Mouse (Mus musculus): ENCODE results near the gene Chchd5. TPM values are rescaled to one million over a fixed set of nuclear protein-coding genes. Genes with fewer than 3 reads are reported as not detected.
A peak's percentile ranks its signal among the peaks of the same experiment; 100 is the strongest.

Chchd5 gene
- total RNA-seq (2021) = 10 to 100 TPM; 15.9 to 21.3 TPM
- long read RNA-seq, experiment 1, transcript Chchd5-201 (4 exons, 1,325 nt) = major isoform, 8 of 10 reads
- long read RNA-seq, experiment 1, partial matches to known transcripts = 1 of 10 reads
- long read RNA-seq, experiment 1, other reads (novel, unspliced or antisense) = 0 of 10 reads
- long read RNA-seq, experiment 2, transcript Chchd5-201 (4 exons, 1,325 nt) = major isoform, 29 of 34 reads
- long read RNA-seq, experiment 2, partial matches to known transcripts = 0 of 34 reads
- long read RNA-seq, experiment 2, other reads (novel, unspliced or antisense) = 2 of 34 reads

DNA sequence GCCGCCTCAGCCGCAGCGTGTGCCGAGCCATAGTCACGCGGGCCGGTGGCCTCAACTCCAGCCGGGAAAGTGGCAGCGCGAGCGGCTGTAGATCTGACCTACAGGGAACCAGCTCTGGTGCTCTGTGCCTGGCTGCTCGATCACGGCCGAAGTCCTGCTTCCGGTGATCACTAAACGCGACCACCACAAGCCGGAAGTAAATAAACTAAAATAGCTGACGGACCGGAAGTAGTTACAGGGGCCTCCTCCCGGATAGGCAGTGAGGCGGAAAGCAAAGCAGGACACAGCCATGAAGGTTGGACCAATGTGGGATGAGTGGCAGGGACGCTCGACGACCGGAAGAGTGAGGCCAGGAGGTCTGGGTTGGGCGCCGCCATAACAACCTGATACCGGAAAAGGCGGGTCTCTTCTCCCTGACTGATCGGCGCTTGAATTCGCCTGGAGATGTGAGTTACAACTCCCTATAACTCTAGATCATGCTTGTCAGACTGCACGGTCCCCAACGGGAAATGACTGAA lies at the start of gene Chchd5:
Gene Chchd5, plus strand, starts transcription at position 289 of the 518 bp plus-strand sequence.
- DNase-seq (ENCODE audit: low spot score in 2 of 2) = peak; percentile 73 to 76

DNA sequence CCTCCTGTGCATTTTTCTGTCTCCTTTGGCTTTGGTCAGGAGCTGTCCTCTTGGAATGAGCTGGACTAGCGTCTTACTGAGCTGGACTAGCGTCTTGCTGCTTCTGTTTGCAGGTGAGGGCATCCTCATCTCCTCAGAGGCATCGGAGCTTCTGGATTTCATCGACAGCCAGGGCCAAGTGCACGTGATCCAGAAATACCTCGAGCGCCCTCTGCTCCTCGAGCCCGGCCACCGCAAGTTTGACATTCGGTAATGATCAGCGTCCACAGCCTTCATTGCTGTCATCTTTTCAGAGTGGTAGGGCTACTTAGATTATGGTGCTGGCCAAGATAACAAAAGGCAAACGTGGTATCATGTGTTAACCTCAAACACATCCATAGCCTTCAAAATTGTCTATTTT lies 48.4 kb upstream of the Chchd5 start:
- no peak for DNase-seq (ENCODE audit: low spot score in 2 of 2)

DNA sequence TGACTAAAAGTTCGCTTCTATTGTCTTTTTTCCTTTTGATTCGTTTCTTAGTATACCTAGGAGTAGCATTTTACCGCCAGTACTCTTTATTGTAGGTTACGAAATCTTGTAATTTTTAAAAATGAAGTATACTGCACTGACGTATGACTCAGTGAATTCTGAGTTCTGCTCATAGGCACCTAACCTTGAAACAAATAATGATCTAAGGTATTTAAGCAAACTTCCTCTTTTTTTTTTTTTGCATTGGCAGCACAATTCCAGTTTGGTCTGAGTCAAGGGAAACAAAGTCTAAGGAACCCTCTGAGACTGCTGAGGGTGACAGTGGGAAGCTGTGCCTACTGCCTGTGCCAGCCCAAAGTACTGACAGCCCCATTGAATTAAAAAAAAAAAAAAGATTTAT lies 46.0 kb upstream of the Chchd5 start:
- DNase-seq (ENCODE audit: low spot score in 2 of 2) = no peak

- DNase-seq (ENCODE audit: low spot score in 2 of 2) = peak in 1 of 2 experiments; percentile 46
Measured at GRCm38 (mm10) chr2:129084959-129085358, 44.5 kb upstream of the Chchd5 start.

- DNase-seq (ENCODE audit: low spot score in 2 of 2) = no peak
Measured at GRCm38 (mm10) chr2:129087520-129087919, 42.0 kb upstream of the Chchd5 start.

DNA sequence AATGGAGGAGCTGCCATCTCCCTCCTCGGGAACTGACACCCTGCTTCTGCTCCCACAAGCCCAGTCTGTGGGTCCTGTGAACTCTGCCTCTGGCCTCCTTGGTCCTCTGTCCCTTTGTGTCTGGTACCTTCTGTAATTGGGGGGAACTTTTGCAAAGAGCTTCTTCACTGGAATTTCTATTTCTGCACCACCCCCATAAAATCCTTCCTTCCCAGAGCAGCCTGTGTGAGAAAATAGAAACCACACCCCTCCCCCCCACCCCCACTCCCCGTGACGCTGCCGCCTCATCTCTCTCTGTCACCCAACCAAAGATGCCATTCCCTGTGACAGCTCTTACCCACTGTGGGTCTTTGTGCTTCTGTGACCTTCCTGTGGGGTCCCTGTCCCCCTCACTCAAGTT lies 39.1 kb upstream of the Chchd5 start:
- no peak for DNase-seq (ENCODE audit: low spot score in 2 of 2)

DNA sequence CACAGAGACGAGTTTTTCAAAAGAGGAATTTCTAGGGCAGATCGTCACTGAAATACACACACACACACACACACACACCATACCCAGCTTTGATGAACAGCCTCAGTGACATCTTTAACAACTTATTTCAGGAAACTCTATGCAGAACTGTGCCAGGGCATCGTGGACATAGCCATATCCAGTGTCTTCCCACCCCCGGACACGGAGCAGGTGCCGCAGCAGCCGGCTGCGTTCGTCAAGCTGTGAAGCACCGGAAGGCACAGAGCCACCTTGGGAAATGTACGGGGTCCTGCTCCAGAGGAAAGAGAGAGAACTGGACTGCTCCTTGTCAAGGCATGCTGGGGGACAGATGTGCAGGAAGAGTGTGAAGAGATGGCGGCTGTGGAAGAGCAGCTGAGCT lies 36.7 kb upstream of the Chchd5 start:
- DNase-seq (ENCODE audit: low spot score in 2 of 2) = no peak

GRCm38 (mm10) chr2:129093926-129094724 lies 35.4 kb upstream of the Chchd5 start:
- no peak for DNase-seq (ENCODE audit: low spot score in 2 of 2)

DNA sequence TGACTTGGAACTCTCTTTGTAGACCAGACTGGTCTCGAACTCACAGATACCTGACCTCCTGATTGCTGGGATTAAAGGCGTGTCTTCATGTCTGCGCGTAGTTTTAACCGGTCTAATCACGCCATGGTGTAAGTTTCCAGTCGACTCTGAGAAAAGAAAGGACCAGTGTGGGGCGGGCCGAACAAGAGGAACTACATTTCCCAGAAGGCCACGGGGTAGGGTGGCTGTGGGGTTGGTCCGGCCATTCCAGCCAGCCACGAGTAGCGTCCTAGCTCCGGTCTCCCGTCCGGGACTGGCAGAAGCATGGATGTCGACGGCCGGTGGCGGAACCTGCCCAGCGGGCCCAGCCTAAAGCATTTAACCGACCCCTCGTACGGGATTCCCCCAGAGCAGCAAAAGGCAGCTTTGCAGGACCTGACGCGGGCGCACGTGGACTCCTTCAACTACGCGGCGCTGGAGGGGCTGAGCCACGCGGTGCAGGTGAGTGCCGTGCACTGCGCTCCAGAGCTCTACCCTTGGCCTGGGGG lies 28.7 kb upstream of the Chchd5 start, which contains the start of gene Polr1b:
Gene Polr1b, plus strand, starts transcription at position 212 of the 527 bp plus-strand sequence.
- DNase-seq (ENCODE audit: low spot score in 2 of 2) = peak; percentile 83 to 84

DNA sequence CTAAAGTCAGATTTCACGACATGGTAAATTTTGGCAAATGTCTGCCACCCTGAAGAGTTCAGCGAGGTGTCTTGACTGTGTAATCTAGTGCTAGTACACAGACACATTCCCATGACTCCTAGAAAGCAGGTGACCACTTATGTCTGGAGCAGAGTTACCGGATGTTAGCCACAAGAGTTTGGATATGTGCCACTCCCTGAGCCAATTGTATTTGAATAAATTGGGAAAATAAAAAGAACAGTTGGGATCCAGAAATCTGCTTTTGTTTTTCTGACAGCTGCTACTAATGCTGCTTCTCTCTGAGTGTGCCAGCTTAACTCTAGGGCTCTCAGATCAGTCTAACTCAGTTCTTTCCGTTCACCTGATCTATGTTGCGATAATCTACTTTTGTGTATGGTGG lies 16.6 kb upstream of the Chchd5 start:
- no peak for DNase-seq (ENCODE audit: low spot score in 2 of 2)

DNA sequence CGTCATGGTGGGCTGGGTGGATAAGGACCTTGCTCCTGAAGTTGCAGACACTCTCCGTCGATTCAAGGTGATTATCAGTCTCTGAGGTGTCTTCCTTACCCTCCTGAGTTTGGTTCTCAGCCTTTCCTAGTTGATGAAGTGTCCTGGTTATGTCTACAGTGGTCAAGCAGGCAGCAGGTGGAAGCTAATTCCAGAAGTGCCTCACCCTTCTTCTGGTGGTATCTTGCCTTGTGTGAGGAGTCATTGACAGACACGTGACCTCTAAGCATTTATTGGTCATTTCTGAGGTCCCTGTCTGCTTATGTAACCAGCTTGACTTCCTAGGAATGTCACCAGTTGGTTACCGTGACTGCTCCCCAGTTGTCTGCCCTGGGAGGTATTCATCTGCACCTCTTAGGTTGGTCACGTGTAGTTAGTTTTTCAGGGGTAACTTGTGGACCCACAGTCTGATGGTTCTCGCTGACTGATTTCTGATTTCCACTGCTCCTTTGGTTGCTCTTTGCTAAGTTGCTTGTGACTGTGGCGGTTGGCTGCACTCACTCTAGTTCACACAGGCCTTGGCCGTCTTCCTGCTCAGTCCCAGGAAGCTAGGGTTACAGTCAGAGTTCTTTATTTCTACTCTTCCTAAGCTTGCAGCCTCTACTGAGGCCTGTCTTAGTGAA lies 13.7 kb upstream of the Chchd5 start:
- DNase-seq (ENCODE audit: low spot score in 2 of 2) = no peak

DNA sequence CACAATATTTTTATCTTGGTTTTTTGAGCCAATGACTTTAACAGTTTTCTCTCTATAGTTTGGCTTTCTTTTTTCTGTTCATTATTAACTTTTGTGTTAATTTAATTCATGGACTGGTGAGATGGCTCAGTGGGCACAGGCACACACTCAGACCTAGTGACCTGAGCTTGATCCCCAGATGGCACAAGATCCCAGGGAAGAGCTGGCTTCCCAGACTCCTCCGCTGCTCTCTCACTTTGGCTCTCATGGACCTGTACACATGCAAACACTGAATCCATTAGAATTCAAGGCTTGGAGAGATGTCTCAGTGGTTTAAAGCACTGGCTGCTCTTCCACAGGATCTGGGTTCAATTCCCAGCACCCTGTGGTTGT lies 13.1 kb upstream of the Chchd5 start:
- DNase-seq (ENCODE audit: low spot score in 2 of 2) = no peak

- DNase-seq (ENCODE audit: low spot score in 2 of 2) = no peak
Measured at GRCm38 (mm10) chr2:129118061-129118460, 11.4 kb upstream of the Chchd5 start.

GRCm38 (mm10) chr2:129121986-129122385 lies 7.5 kb upstream of the Chchd5 start:
- no peak for DNase-seq (ENCODE audit: low spot score in 2 of 2)

- peak; percentile 27 to 30 for DNase-seq (ENCODE audit: low spot score in 2 of 2)
Measured at GRCm38 (mm10) chr2:129129987-129130545, 566 bp downstream of the Chchd5 start.

DNA sequence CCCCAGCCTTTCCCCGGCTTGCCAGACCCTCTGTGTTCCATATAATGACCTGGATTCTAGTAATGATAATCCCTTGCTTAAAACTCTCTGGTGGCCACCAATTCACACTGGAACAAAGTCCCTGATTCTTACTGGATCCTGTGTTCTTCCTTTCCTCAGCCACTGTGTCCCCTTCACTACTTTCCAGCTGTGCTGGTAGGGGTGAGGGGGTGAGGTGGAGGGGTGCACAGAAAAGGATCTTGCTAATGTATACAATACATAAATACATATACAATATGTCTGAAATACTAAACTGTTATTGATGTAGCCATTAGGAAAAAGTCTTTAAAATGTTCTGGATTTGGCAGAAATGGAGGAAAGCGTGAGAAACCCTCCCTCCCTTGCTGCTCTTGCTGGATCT lies 1.3 kb downstream of the Chchd5 start:
- no peak for DNase-seq (ENCODE audit: low spot score in 2 of 2)

- DNase-seq (ENCODE audit: low spot score in 2 of 2) = no peak
Measured at GRCm38 (mm10) chr2:129132231-129132630, 2.7 kb downstream of the Chchd5 start.

GRCm38 (mm10) chr2:129133006-129133805 lies 3.7 kb downstream of the Chchd5 start:
- peak; percentile 43 to 68 for DNase-seq (ENCODE audit: low spot score in 2 of 2)

DNA sequence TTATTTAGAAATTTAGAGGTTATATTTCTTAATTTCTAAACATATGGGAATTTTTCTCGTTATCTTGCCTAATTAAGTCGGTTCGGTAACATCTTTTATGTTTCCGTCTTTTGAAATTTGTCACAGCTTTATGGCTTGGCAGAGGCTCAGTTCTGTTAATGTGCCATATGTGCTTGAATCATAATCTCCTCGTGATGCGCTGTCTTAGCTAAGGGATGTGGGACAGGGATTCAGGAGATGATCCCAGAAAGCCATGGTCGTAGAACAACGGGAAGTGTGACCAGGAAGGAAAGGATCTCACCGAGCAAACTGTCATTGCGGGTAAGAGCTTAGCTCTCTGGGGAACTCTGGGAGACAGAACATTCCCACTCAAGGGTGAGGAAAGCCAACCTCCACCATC lies 10.4 kb downstream of the Chchd5 start:
- DNase-seq (ENCODE audit: low spot score in 2 of 2) = no peak

- DNase-seq (ENCODE audit: low spot score in 2 of 2) = no peak
Measured at GRCm38 (mm10) chr2:129148836-129149235, 19.3 kb downstream of the Chchd5 start.

All from adrenal gland, adult 18-20 months (tissue).